ENCODE assay signal across 8 mouse cellular contexts in genomic region chr14:20873307-20873706, GRCm38 (mm10). TPM values are rescaled to one million over a fixed set of nuclear protein-coding genes. Genes with fewer than 3 reads are reported as not detected.
DNase-seq lines count a peak whose midpoint lies in the region; ATAC-seq and TF ChIP-seq lines count a peak whose summit lies in the region.

No protein-coding gene starts in this region.

- peak overlapping the region; percentile 42 for H3K4me3 ChIP-seq in MEL (ENCODE audit: control insufficient read depth in 1 of 2, insufficient read depth in 1 of 2, low read depth in 2 of 2, low read length in 2 of 2)
- H3K4me3 ChIP-seq in forebrain, embryonic 14.5 days (ENCODE audit: low read depth, low read length): no peak overlapping the region
- H3K4me3 ChIP-seq in lung, postnatal 0 days (ENCODE audit: low read depth, low read length): no peak overlapping the region

- peak; percentile 84 for DNase-seq in MEL (ENCODE audit: low read depth, low spot score)
- DNase-seq in c-Kit-positive CD71-negative TER-119-negative erythroid progenitor cells, embryonic 14.5 days (ENCODE audit: low read depth): peak; percentile 85
- DNase-seq in forebrain, embryonic 14.5 days (ENCODE audit: low spot score): peak; percentile 88
- DNase-seq in heart, postnatal 10 days: peak; percentile 91 to 94
- peak; percentile 74 for DNase-seq in layer of hippocampus, adult 9-11 months
- DNase-seq in lung, postnatal 0 days (ENCODE audit: low spot score): peak; percentile 89
- DNase-seq in right cerebral cortex, adult 2 months (ENCODE audit: low spot score in 2 of 2): peak; percentile 90 to 91
- DNase-seq in urinary bladder, adult 2 months (ENCODE audit: low spot score): peak; percentile 75

- 3% methylated on average over 8 of the region's 8 CpGs for WGBS in forebrain, embryonic 14.5 days
- 2% methylated on average over 8 of the region's 8 CpGs for WGBS in lung, postnatal 0 days

- H3K9ac ChIP-seq in MEL (ENCODE audit: control insufficient read depth, low read depth, low read length, poor library complexity, severe bottlenecking): peak overlapping the region; percentile 21
- H3K9ac ChIP-seq in forebrain, embryonic 14.5 days (ENCODE audit: low read length): no peak overlapping the region
- H3K9ac ChIP-seq in lung, postnatal 0 days (replicated peaks; ENCODE audit: low read depth): no peak overlapping the region

- peak in 2 of 3 experiments; percentile 74 to 96; a peak in 5 of 6 replicates for TF ChIP-seq CTCF in MEL (IDR thresholded peaks at IDR 0.05 in 2 of 3, conservative IDR thresholded peaks at IDR 0.05 in 1 of 3; ENCODE audit: control insufficient read depth in 1 of 3, insufficient read depth in 1 of 3, low read depth in 2 of 3, low read length in 3 of 3, poor library complexity in 1 of 3, severe bottlenecking in 1 of 3)
- TF ChIP-seq CTCF in lung, postnatal 0 days (IDR thresholded peaks at IDR 0.05): peak; percentile 95

- TF ChIP-seq EP300 in MEL (IDR thresholded peaks at IDR 0.05; ENCODE audit: low read depth in 1 of 2, low read length in 2 of 2): no peak
- TF ChIP-seq EP300 in lung, postnatal 0 days (IDR thresholded peaks at IDR 0.05): no peak

- no peaks in the 10 kb centered on the region for H3K79me2 ChIP-seq in MEL (ENCODE audit: control insufficient read depth, insufficient read depth, low read length, poor library complexity)

- H3K27me3 ChIP-seq in MEL (ENCODE audit: control insufficient read depth in 1 of 2, insufficient read depth in 2 of 2, low read length in 2 of 2): peaks cover 4 to 10% of the 10 kb centered on the region in 2 experiments
- no peaks in the 10 kb centered on the region for H3K27me3 ChIP-seq in forebrain, embryonic 14.5 days (replicated peaks; ENCODE audit: control insufficient read depth, insufficient read depth, low read length)
- H3K27me3 ChIP-seq in lung, postnatal 0 days (replicated peaks; ENCODE audit: insufficient read depth, low read length): no peaks in the 10 kb centered on the region

- H3K4me1 ChIP-seq in MEL (ENCODE audit: control insufficient read depth in 1 of 2, insufficient read depth in 2 of 2, low read length in 2 of 2): no peaks in the 10 kb centered on the region
- H3K4me1 ChIP-seq in forebrain, embryonic 14.5 days (ENCODE audit: control insufficient read depth, insufficient read depth, low read length): no peaks in the 10 kb centered on the region
- no peaks in the 10 kb centered on the region for H3K4me1 ChIP-seq in lung, postnatal 0 days (ENCODE audit: insufficient read depth, low read depth, low read length)

- ATAC-seq in forebrain, embryonic 14.5 days: no peak
- ATAC-seq in lung, postnatal 0 days: peak; percentile 65

- no peaks in the 10 kb centered on the region for H3K9me3 ChIP-seq in MEL (replicated peaks; ENCODE audit: insufficient read depth, low read length)
- H3K9me3 ChIP-seq in forebrain, embryonic 14.5 days (replicated peaks; ENCODE audit: control insufficient read depth, low read length): no peaks in the 10 kb centered on the region
- no peaks in the 10 kb centered on the region for H3K9me3 ChIP-seq in lung, postnatal 0 days (ENCODE audit: low read length)

- no peak for TF ChIP-seq POLR2A in MEL (IDR thresholded peaks at IDR 0.05; ENCODE audit: control insufficient read depth in 1 of 2, insufficient read depth in 1 of 2, low read depth in 1 of 2, low read length in 2 of 2, poor library complexity in 1 of 2)

- TF ChIP-seq RAD21 in MEL (IDR thresholded peaks at IDR 0.05; ENCODE audit: low read depth, low read length): peak; percentile 98

- no peaks in the 10 kb centered on the region for H3K36me3 ChIP-seq in MEL (ENCODE audit: control insufficient read depth in 1 of 2, insufficient read depth in 2 of 2, low read length in 2 of 2)
- no peaks in the 10 kb centered on the region for H3K36me3 ChIP-seq in forebrain, embryonic 14.5 days (ENCODE audit: control insufficient read depth, insufficient read depth, low read length)
- H3K36me3 ChIP-seq in lung, postnatal 0 days (ENCODE audit: insufficient read depth, low read length): no peaks in the 10 kb centered on the region

- no peak overlapping the region for H3K27ac ChIP-seq in MEL (ENCODE audit: control insufficient read depth, low read depth, low read length)
- H3K27ac ChIP-seq in forebrain, embryonic 14.5 days (ENCODE audit: low read depth, low read length): no peak overlapping the region
- H3K27ac ChIP-seq in lung, postnatal 0 days (ENCODE audit: low read length): no peak overlapping the region

- intact Hi-C loops in heart, postnatal 10 days (cut with DNase I): loop anchor here (1.0 to 2.0 kb wide), 2 partner anchors 70 to 109 kb away; no protein-coding TSS in a partner anchor

- H3K4me2 ChIP-seq in forebrain, embryonic 14.5 days (ENCODE audit: low read length): no peak overlapping the region
- H3K4me2 ChIP-seq in lung, postnatal 0 days (replicated peaks; ENCODE audit: low read depth, low read length): no peak overlapping the region

TF ChIP-seq in MEL, 35 proteins besides CTCF, POLR2A, EP300 and RAD21:
- TF ChIP-seq TCF12 (IDR thresholded peaks at IDR 0.05; ENCODE audit: low read depth, low read length) (no peak), MEF2A (IDR thresholded peaks at IDR 0.05; ENCODE audit: extremely low read depth, insufficient replicate concordance, low read depth, low read length, poor library complexity, severe bottlenecking) (no peak), MAX (IDR thresholded peaks at IDR 0.05; ENCODE audit: low read length) (no peak), TAL1 (IDR thresholded peaks at IDR 0.05; ENCODE audit: low read length) (no peak), NELFE (IDR thresholded peaks at IDR 0.05; ENCODE audit: low read depth, low read length) (no peak), SMC3 (IDR thresholded peaks at IDR 0.05; ENCODE audit: low read depth, low read length) (peak; percentile 95), POLR2AphosphoS2 (IDR thresholded peaks at IDR 0.05; ENCODE audit: low read length) (no peak), ELF1 (IDR thresholded peaks at IDR 0.05; ENCODE audit: low read depth, low read length) (no peak), BHLHE40 (IDR thresholded peaks at IDR 0.05; ENCODE audit: borderline replicate concordance, low read depth, low read length) (no peak), ZMIZ1 (IDR thresholded peaks at IDR 0.05; ENCODE audit: low read depth, low read length) (no peak), SIN3A (IDR thresholded peaks at IDR 0.05; ENCODE audit: low read length) (peak; percentile 69), HCFC1 (IDR thresholded peaks at IDR 0.05; ENCODE audit: low read depth, low read length) (no peak), ZNF384 (IDR thresholded peaks at IDR 0.05; ENCODE audit: low read depth, low read length) (no peak), ZC3H11A (IDR thresholded peaks at IDR 0.05; ENCODE audit: low read depth, low read length) (peak; percentile 94), MXI1 (IDR thresholded peaks at IDR 0.05; ENCODE audit: low read depth, low read length) (no peak)

RNA-seq across cellular contexts. Expression of gene Plau, which starts 36.8 kb away (rescaled TPM):
- not detected in 2 replicates for total RNA-seq in MEL (2012; rRNA removed)
- polyA plus RNA-seq in MEL (2012; ENCODE audit: insufficient read depth in 1 of 2, insufficient read length in 2 of 2, low read depth in 1 of 2, low replicate concordance in 2 of 2, missing spikeins in 1 of 2): under 1 TPM in 1 of 2 experiments, not detected in 1; 0.04 TPM
- 0.21 and 0.47 TPM in 2 replicates for polyA plus RNA-seq in forebrain, embryonic 14.5 days (2014; fragmentation: Nextera tagmentation; extraction: Ambion mirVana)
- 1 to 10 TPM; 8.0 to 8.7 TPM for total RNA-seq in heart, postnatal 10 days (2021)
- 1.0 and 1.7 TPM in 2 replicates for polyA plus RNA-seq in lung, postnatal 0 days (2015; fragmentation: Nextera tagmentation; extraction: Ambion mirVana)
- polyA plus RNA-seq in urinary bladder, adult 2 months (2012; rRNA removed): 73.2 and 80.6 TPM in 2 replicates

RNA-seq across cellular contexts. Expression of gene Vcl, which starts 55.9 kb away (rescaled TPM):
- total RNA-seq in MEL (2012; rRNA removed): 11.7 and 14.7 TPM in 2 replicates
- polyA plus RNA-seq in MEL (2012; ENCODE audit: insufficient read depth in 1 of 2, insufficient read length in 2 of 2, low read depth in 1 of 2, low replicate concordance in 2 of 2, missing spikeins in 1 of 2): 10 to 100 TPM in 1 of 2 experiments, not detected in 1; 30.3 TPM
- 8.4 and 9.3 TPM in 2 replicates for polyA plus RNA-seq in forebrain, embryonic 14.5 days (2014; fragmentation: Nextera tagmentation; extraction: Ambion mirVana)
- 100 to 1,000 TPM; 172 to 180 TPM for total RNA-seq in heart, postnatal 10 days (2021)
- 42.8 and 60.1 TPM in 2 replicates for polyA plus RNA-seq in lung, postnatal 0 days (2015; fragmentation: Nextera tagmentation; extraction: Ambion mirVana)
- polyA plus RNA-seq in urinary bladder, adult 2 months (2012; rRNA removed): 291 and 300 TPM in 2 replicates

Comparison
In these comparisons a context has a peak if more than half of its experiments do, and no peak if none do; other contexts are left out.
1. H3K4me3 ChIP-seq: peak in MEL (2 of 2); none in forebrain, embryonic 14.5 days (single experiment) and lung, postnatal 0 days (single experiment).
2. RNA of gene Plau, which starts 36.8 kb away (polyA plus RNA-seq): 73.2 to 80.6 TPM in urinary bladder, adult 2 months; 1.0 to 1.7 TPM in lung, postnatal 0 days, 0.21 to 0.47 TPM in forebrain, embryonic 14.5 days and 0.04 TPM in MEL; every median in the first group is over 10 times any median in the second.
3. Peak in every context shown above with its lines, with median percentiles within 50 percentile points of each other: DNase-seq.